Mouse (Mus musculus): ENCODE measurements around the gene Actr10. TPM values are rescaled to one million over a fixed set of nuclear protein-coding genes. Genes with fewer than 3 reads are reported as not detected.

The Actr10 gene
- polyA plus RNA-seq, 1 experiment from 2014 or later, result 305 TPM

GRCm38 (mm10) chr12:70906867-70907266 lies 30.8 kb upstream of the Actr10 start:
- H3K9me3 ChIP-seq (replicated peaks; ENCODE audit: control insufficient read depth, low read length), result no peaks in the 10 kb centered on the region
- H3K9ac ChIP-seq (replicated peaks; ENCODE audit: low read length), result no peak overlapping the region
- ATAC-seq (replicated peaks; ENCODE audit: insufficient number of reproducible peaks, low FRiP score, low TSS enrichment, low read depth) (no peak), DNase-seq (ENCODE audit: low spot score) (no peak)
- H3K27ac ChIP-seq (replicated peaks; ENCODE audit: low read depth, low read length), result no peak overlapping the region
- no peak overlapping the region for H3K4me3 ChIP-seq (ENCODE audit: low read depth, low read length)
- H3K4me2 ChIP-seq (ENCODE audit: low read depth, low read length), result no peak overlapping the region
- no peaks in the 10 kb centered on the region for H3K4me1 ChIP-seq (ENCODE audit: control insufficient read depth, insufficient read depth, low read length)
- H3K27me3 ChIP-seq (ENCODE audit: control insufficient read depth, insufficient read depth, low read length), result no peaks in the 10 kb centered on the region
- 0 out of 2 replicates have a peak, but pooled peaks cover 2% of the 10 kb centered on the region for H3K36me3 ChIP-seq (replicated peaks; ENCODE audit: control insufficient read depth, insufficient read depth, low read depth, low read length)
- WGBS, result 70% methylated on average over 9 of the region's 9 CpGs

- Histone ChIP-seq H3K36me3 (replicated peaks; ENCODE audit: control insufficient read depth, insufficient read depth, low read depth, low read length) (0 out of 2 replicates have a peak, but pooled peaks cover 2% of the 10 kb centered on the region), H3K4me2 (ENCODE audit: low read depth, low read length) (no peak overlapping the region), H3K27ac (replicated peaks; ENCODE audit: low read depth, low read length) (no peak overlapping the region), H3K9ac (replicated peaks; ENCODE audit: low read length) (no peak overlapping the region), H3K9me3 (replicated peaks; ENCODE audit: control insufficient read depth, low read length) (no peaks in the 10 kb centered on the region), H3K4me3 (ENCODE audit: low read depth, low read length) (no peak overlapping the region), H3K4me1 (ENCODE audit: control insufficient read depth, insufficient read depth, low read length) (no peaks in the 10 kb centered on the region), H3K27me3 (ENCODE audit: control insufficient read depth, insufficient read depth, low read length) (no peaks in the 10 kb centered on the region)
- DNase-seq (ENCODE audit: low spot score) (peak; percentile 20), ATAC-seq (replicated peaks; ENCODE audit: insufficient number of reproducible peaks, low FRiP score, low TSS enrichment, low read depth) (no peak)
- WGBS, result 82% methylated on average over 11 of the region's 11 CpGs
Measured at GRCm38 (mm10) chr12:70907651-70908050, 30.0 kb upstream of the Actr10 start.

- H3K4me2 ChIP-seq (ENCODE audit: low read depth, low read length), result no peak overlapping the region
- 75% methylated on average over 4 of the region's 4 CpGs for WGBS
- H3K9me3 ChIP-seq (replicated peaks; ENCODE audit: control insufficient read depth, low read length), result no peaks in the 10 kb centered on the region
- DNase-seq (ENCODE audit: low spot score), result no peak
- H3K36me3 ChIP-seq (replicated peaks; ENCODE audit: control insufficient read depth, insufficient read depth, low read depth, low read length), result 0 out of 2 replicates have a peak, but pooled peaks cover 2% of the 10 kb centered on the region
- H3K27ac ChIP-seq (replicated peaks; ENCODE audit: low read depth, low read length), result no peak overlapping the region
- H3K27me3 ChIP-seq (ENCODE audit: control insufficient read depth, insufficient read depth, low read length), result no peaks in the 10 kb centered on the region
- no peaks in the 10 kb centered on the region for H3K4me1 ChIP-seq (ENCODE audit: control insufficient read depth, insufficient read depth, low read length)
- no peak for ATAC-seq (replicated peaks; ENCODE audit: insufficient number of reproducible peaks, low FRiP score, low TSS enrichment, low read depth)
- no peak overlapping the region for H3K4me3 ChIP-seq (ENCODE audit: low read depth, low read length)
- H3K9ac ChIP-seq (replicated peaks; ENCODE audit: low read length), result no peak overlapping the region
Measured at GRCm38 (mm10) chr12:70908076-70908475, 29.6 kb upstream of the Actr10 start.

- Histone ChIP-seq H3K9me3 (replicated peaks; ENCODE audit: control insufficient read depth, low read length) (no peaks in the 10 kb centered on the region), H3K4me3 (ENCODE audit: low read depth, low read length) (no peak overlapping the region), H3K9ac (replicated peaks; ENCODE audit: low read length) (no peak overlapping the region), H3K27me3 (ENCODE audit: control insufficient read depth, insufficient read depth, low read length) (no peaks in the 10 kb centered on the region), H3K36me3 (replicated peaks; ENCODE audit: control insufficient read depth, insufficient read depth, low read depth, low read length) (no peaks in the 10 kb centered on the region), H3K27ac (replicated peaks; ENCODE audit: low read depth, low read length) (no peak overlapping the region), H3K4me2 (ENCODE audit: low read depth, low read length) (no peak overlapping the region), H3K4me1 (ENCODE audit: control insufficient read depth, insufficient read depth, low read length) (no peaks in the 10 kb centered on the region)
- ATAC-seq (replicated peaks; ENCODE audit: insufficient number of reproducible peaks, low FRiP score, low TSS enrichment, low read depth) (peak; percentile 32; the same call in 1 of the 2 replicates), DNase-seq (ENCODE audit: low spot score) (peak; percentile 84)
- 11% methylated on average over 9 of the region's 9 CpGs for WGBS
Measured at GRCm38 (mm10) chr12:70910241-70910720, 27.4 kb upstream of the Actr10 start.

GRCm38 (mm10) chr12:70911029-70911428 lies 26.6 kb upstream of the Actr10 start:
- Histone ChIP-seq H3K36me3 (replicated peaks; ENCODE audit: control insufficient read depth, insufficient read depth, low read depth, low read length) (no peaks in the 10 kb centered on the region), H3K27ac (replicated peaks; ENCODE audit: low read depth, low read length) (no peak overlapping the region), H3K27me3 (ENCODE audit: control insufficient read depth, insufficient read depth, low read length) (no peaks in the 10 kb centered on the region), H3K4me3 (ENCODE audit: low read depth, low read length) (no peak overlapping the region), H3K9me3 (replicated peaks; ENCODE audit: control insufficient read depth, low read length) (no peaks in the 10 kb centered on the region), H3K4me1 (ENCODE audit: control insufficient read depth, insufficient read depth, low read length) (no peaks in the 10 kb centered on the region), H3K4me2 (ENCODE audit: low read depth, low read length) (no peak overlapping the region), H3K9ac (replicated peaks; ENCODE audit: low read length) (no peak overlapping the region)
- WGBS, result 11% methylated on average over 5 of the region's 5 CpGs
- peak; percentile 66 for ATAC-seq (replicated peaks; ENCODE audit: insufficient number of reproducible peaks, low FRiP score, low TSS enrichment, low read depth)
- peak; percentile 90 for DNase-seq (ENCODE audit: low spot score)

- DNase-seq (ENCODE audit: low spot score) (no peak), ATAC-seq (replicated peaks; ENCODE audit: insufficient number of reproducible peaks, low FRiP score, low TSS enrichment, low read depth) (no peak)
- 70% methylated on average over 17 of the region's 17 CpGs for WGBS
Measured at GRCm38 (mm10) chr12:70911676-70912379, 25.8 kb upstream of the Actr10 start.

GRCm38 (mm10) chr12:70913429-70913828 lies 24.2 kb upstream of the Actr10 start:
- Histone ChIP-seq H3K4me1 (ENCODE audit: control insufficient read depth, insufficient read depth, low read length) (no peaks in the 10 kb centered on the region), H3K36me3 (replicated peaks; ENCODE audit: control insufficient read depth, insufficient read depth, low read depth, low read length) (no peaks in the 10 kb centered on the region), H3K4me2 (ENCODE audit: low read depth, low read length) (no peak overlapping the region), H3K9me3 (replicated peaks; ENCODE audit: control insufficient read depth, low read length) (no peaks in the 10 kb centered on the region), H3K27me3 (ENCODE audit: control insufficient read depth, insufficient read depth, low read length) (no peaks in the 10 kb centered on the region), H3K4me3 (ENCODE audit: low read depth, low read length) (no peak overlapping the region), H3K9ac (replicated peaks; ENCODE audit: low read length) (no peak overlapping the region), H3K27ac (replicated peaks; ENCODE audit: low read depth, low read length) (no peak overlapping the region)
- DNase-seq (ENCODE audit: low spot score) (peak; percentile 28), ATAC-seq (replicated peaks; ENCODE audit: insufficient number of reproducible peaks, low FRiP score, low TSS enrichment, low read depth) (no peak)
- 48% methylated on average over 3 of the region's 3 CpGs for WGBS

More at GRCm38 (mm10) chr12:70911676-70912379, 25.8 kb upstream of the Actr10 start:
- no peak overlapping the region for H3K4me2 ChIP-seq (ENCODE audit: low read depth, low read length)
- H3K36me3 ChIP-seq (replicated peaks; ENCODE audit: control insufficient read depth, insufficient read depth, low read depth, low read length), result no peaks in the 10 kb centered on the region
- H3K27me3 ChIP-seq (ENCODE audit: control insufficient read depth, insufficient read depth, low read length), result no peaks in the 10 kb centered on the region
- no peak overlapping the region for H3K9ac ChIP-seq (replicated peaks; ENCODE audit: low read length)
- H3K4me1 ChIP-seq (ENCODE audit: control insufficient read depth, insufficient read depth, low read length), result no peaks in the 10 kb centered on the region
- no peak overlapping the region for H3K4me3 ChIP-seq (ENCODE audit: low read depth, low read length)
- H3K9me3 ChIP-seq (replicated peaks; ENCODE audit: control insufficient read depth, low read length), result no peaks in the 10 kb centered on the region
- H3K27ac ChIP-seq (replicated peaks; ENCODE audit: low read depth, low read length), result no peak overlapping the region

- no peak overlapping the region for H3K4me2 ChIP-seq (ENCODE audit: low read depth, low read length)
- no peak overlapping the region for H3K27ac ChIP-seq (replicated peaks; ENCODE audit: low read depth, low read length)
- H3K4me1 ChIP-seq (ENCODE audit: control insufficient read depth, insufficient read depth, low read length), result no peaks in the 10 kb centered on the region
- H3K36me3 ChIP-seq (replicated peaks; ENCODE audit: control insufficient read depth, insufficient read depth, low read depth, low read length), result no peaks in the 10 kb centered on the region
- no peak overlapping the region for H3K9ac ChIP-seq (replicated peaks; ENCODE audit: low read length)
- DNase-seq (ENCODE audit: low spot score), result peak; percentile 74
- no peaks in the 10 kb centered on the region for H3K27me3 ChIP-seq (ENCODE audit: control insufficient read depth, insufficient read depth, low read length)
- H3K9me3 ChIP-seq (replicated peaks; ENCODE audit: control insufficient read depth, low read length), result no peaks in the 10 kb centered on the region
- 57% methylated on average over 11 of the region's 11 CpGs for WGBS
- no peak for ATAC-seq (replicated peaks; ENCODE audit: insufficient number of reproducible peaks, low FRiP score, low TSS enrichment, low read depth)
- no peak overlapping the region for H3K4me3 ChIP-seq (ENCODE audit: low read depth, low read length)
Measured at GRCm38 (mm10) chr12:70914387-70914786, 23.3 kb upstream of the Actr10 start.

Data from embryonic facial prominence, embryonic 11.5 days (tissue).